Mouse (Mus musculus): ENCODE results near the gene Myo1b. TPM values are rescaled to one million over a fixed set of nuclear protein-coding genes. Genes with fewer than 3 reads are reported as not detected.

Gene Myo1b
- total and polyA plus RNA-seq, 3 experiments, result not detected

- no peaks in the 10 kb centered on the region for H3K9me3 ChIP-seq (replicated peaks; ENCODE audit: insufficient read depth, low read length)
- no peaks in the 10 kb centered on the region for H3K79me2 ChIP-seq (ENCODE audit: control insufficient read depth, insufficient read depth, low read length, poor library complexity)
- TF ChIP-seq GABPA (IDR thresholded peaks at IDR 0.05; ENCODE audit: low read depth, low read length) (no peak), MYC (IDR thresholded peaks at IDR 0.05; ENCODE audit: low read depth, low read length) (no peak), BHLHE40 (IDR thresholded peaks at IDR 0.05; ENCODE audit: borderline replicate concordance, low read depth, low read length) (no peak)
- H3K9ac ChIP-seq (ENCODE audit: control insufficient read depth, low read depth, low read length, poor library complexity, severe bottlenecking), result no peak overlapping the region
- no peak for DNase-seq (ENCODE audit: low read depth, low spot score)
- no peak overlapping the region for H3K4me3 ChIP-seq (ENCODE audit: control insufficient read depth in 1 of 2, insufficient read depth in 1 of 2, low read depth in 2 of 2, low read length in 2 of 2)
- H3K27ac ChIP-seq (ENCODE audit: control insufficient read depth, low read depth, low read length), result no peak overlapping the region
- H3K4me1 ChIP-seq (ENCODE audit: control insufficient read depth in 1 of 2, insufficient read depth in 2 of 2, low read length in 2 of 2), result no peaks in the 10 kb centered on the region
- no peaks in the 10 kb centered on the region for H3K36me3 ChIP-seq (ENCODE audit: control insufficient read depth in 1 of 2, insufficient read depth in 2 of 2, low read length in 2 of 2)
- H3K27me3 ChIP-seq (ENCODE audit: control insufficient read depth in 1 of 2, insufficient read depth in 2 of 2, low read length in 2 of 2), result no peaks in the 10 kb centered on the region
These were observed 95.4 kb downstream of the Myo1b start for GRCm38 (mm10) chr1:51820520-51820919.

DNA sequence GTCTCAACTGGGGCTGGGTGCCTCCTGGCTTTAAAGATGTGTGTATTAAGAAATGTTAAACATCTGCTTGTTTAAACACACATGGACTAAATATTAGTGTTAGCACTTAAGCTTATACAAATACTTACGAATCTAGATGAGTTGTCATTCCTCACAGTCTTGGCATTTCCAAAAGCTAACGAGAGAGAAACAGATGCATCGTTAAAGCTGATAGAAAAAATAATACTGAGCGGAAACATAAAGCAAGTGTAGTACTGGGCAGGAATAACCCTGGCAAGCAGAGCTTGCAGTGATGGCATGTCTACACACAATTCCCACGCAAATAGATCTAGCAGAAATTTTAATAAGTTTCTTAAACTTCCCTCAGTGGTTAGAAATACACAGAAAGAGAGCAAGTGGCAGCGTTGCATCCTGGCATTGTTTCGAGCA lies 95.8 kb downstream of the Myo1b start:
- no peak for DNase-seq (ENCODE audit: low read depth, low spot score)
- TF ChIP-seq RCOR1 (IDR thresholded peaks at IDR 0.05; ENCODE audit: low read depth, low read length), result no peak
- TF ChIP-seq GABPA (IDR thresholded peaks at IDR 0.05; ENCODE audit: low read depth, low read length), result no peak
- TF ChIP-seq E2F4 (IDR thresholded peaks at IDR 0.05; ENCODE audit: borderline replicate concordance, low read depth, low read length), result no peak
- no peak for TF ChIP-seq SMC3 (IDR thresholded peaks at IDR 0.05; ENCODE audit: low read depth, low read length)
- TF ChIP-seq BHLHE40 (IDR thresholded peaks at IDR 0.05; ENCODE audit: borderline replicate concordance, low read depth, low read length), result no peak
- no peak for TF ChIP-seq ZKSCAN1 (IDR thresholded peaks at IDR 0.05; ENCODE audit: low read depth, low read length)
- Histone ChIP-seq H3K27ac (ENCODE audit: control insufficient read depth, low read depth, low read length) (no peak overlapping the region), H3K27me3 (ENCODE audit: control insufficient read depth in 1 of 2, insufficient read depth in 2 of 2, low read length in 2 of 2) (no peaks in the 10 kb centered on the region), H3K4me3 (ENCODE audit: control insufficient read depth in 1 of 2, insufficient read depth in 1 of 2, low read depth in 2 of 2, low read length in 2 of 2) (no peak overlapping the region), H3K9ac (ENCODE audit: control insufficient read depth, low read depth, low read length, poor library complexity, severe bottlenecking) (no peak overlapping the region), H3K36me3 (ENCODE audit: control insufficient read depth in 1 of 2, insufficient read depth in 2 of 2, low read length in 2 of 2) (no peaks in the 10 kb centered on the region), H3K9me3 (replicated peaks; ENCODE audit: insufficient read depth, low read length) (no peaks in the 10 kb centered on the region), H3K4me1 (ENCODE audit: control insufficient read depth in 1 of 2, insufficient read depth in 2 of 2, low read length in 2 of 2) (no peaks in the 10 kb centered on the region), H3K79me2 (ENCODE audit: control insufficient read depth, insufficient read depth, low read length, poor library complexity) (no peaks in the 10 kb centered on the region)

GRCm38 (mm10) chr1:51815636-51816035 lies 100.2 kb downstream of the Myo1b start:
- no peaks in the 10 kb centered on the region for H3K27me3 ChIP-seq (ENCODE audit: control insufficient read depth in 1 of 2, insufficient read depth in 2 of 2, low read length in 2 of 2)
- no peak for DNase-seq (ENCODE audit: low read depth, low spot score)
- no peaks in the 10 kb centered on the region for H3K36me3 ChIP-seq (ENCODE audit: control insufficient read depth in 1 of 2, insufficient read depth in 2 of 2, low read length in 2 of 2)
- no peak overlapping the region for H3K4me3 ChIP-seq (ENCODE audit: control insufficient read depth in 1 of 2, insufficient read depth in 1 of 2, low read depth in 2 of 2, low read length in 2 of 2)
- no peaks in the 10 kb centered on the region for H3K79me2 ChIP-seq (ENCODE audit: control insufficient read depth, insufficient read depth, low read length, poor library complexity)
- no peak overlapping the region for H3K9ac ChIP-seq (ENCODE audit: control insufficient read depth, low read depth, low read length, poor library complexity, severe bottlenecking)
- H3K4me1 ChIP-seq (ENCODE audit: control insufficient read depth in 1 of 2, insufficient read depth in 2 of 2, low read length in 2 of 2), result no peaks in the 10 kb centered on the region
- H3K27ac ChIP-seq (ENCODE audit: control insufficient read depth, low read depth, low read length), result no peak overlapping the region
- no peaks in the 10 kb centered on the region for H3K9me3 ChIP-seq (replicated peaks; ENCODE audit: insufficient read depth, low read length)
- TF ChIP-seq UBTF (IDR thresholded peaks at IDR 0.05; ENCODE audit: borderline replicate concordance, insufficient read depth, low read depth, low read length) (no peak), MXI1 (IDR thresholded peaks at IDR 0.05; ENCODE audit: low read depth, low read length) (no peak), CHD2 (IDR thresholded peaks at IDR 0.05; ENCODE audit: low read length) (no peak), TBP (IDR thresholded peaks at IDR 0.05; ENCODE audit: low read depth, low read length) (no peak), MAX (IDR thresholded peaks at IDR 0.05; ENCODE audit: low read length) (no peak), GABPA (IDR thresholded peaks at IDR 0.05; ENCODE audit: low read depth, low read length) (no peak), RCOR1 (IDR thresholded peaks at IDR 0.05; ENCODE audit: low read depth, low read length) (no peak), ETS1 (IDR thresholded peaks at IDR 0.05; ENCODE audit: low read depth, low read length) (no peak), EP300 (IDR thresholded peaks at IDR 0.05; ENCODE audit: low read depth in 1 of 2, low read length in 2 of 2) (no peak), HCFC1 (IDR thresholded peaks at IDR 0.05; ENCODE audit: low read depth, low read length) (no peak)

Measured in MEL (cell line).